Mouse (Mus musculus) erythroblast, adult 5-6 weeks (primary cell): ENCODE measurements around the gene Cacna2d4. TPM values are rescaled to one million over a fixed set of nuclear protein-coding genes. Genes with fewer than 3 reads are reported as not detected.

Source experiments
- ATAC-seq: replicated peaks from 2 replicates; pipeline ENCODE4 v1.8.0; 2016; ENCODE audit warnings: moderate number of reproducible peaks, mild to moderate bottlenecking, moderate TSS enrichment, inconsistent platforms; ENCODE audit not compliant: poor library complexity, low FRiP score, severe bottlenecking
- total RNA-seq, 2 experiments: library from RNA; stranded (forward) in 1 of 2; stranded (reverse) in 1 of 2; fragments of 150-400 nt in 1 of 2; fragments of 200-764, 138-1000 nt in 1 of 2; gene quantifications; 2 replicates each; pipeline versions ENCODE4 v1.2.3 to v1.2.4; 2015 to 2017; ENCODE audit warnings: low replicate concordance in 2 of 2

Cacna2d4 gene
- total RNA-seq, 2 experiments from 2014 or later = not detected

- ATAC-seq = no peak
Measured at GRCm38 (mm10) chr6:119218591-119218990, 17.7 kb upstream of the Cacna2d4 start.

DNA sequence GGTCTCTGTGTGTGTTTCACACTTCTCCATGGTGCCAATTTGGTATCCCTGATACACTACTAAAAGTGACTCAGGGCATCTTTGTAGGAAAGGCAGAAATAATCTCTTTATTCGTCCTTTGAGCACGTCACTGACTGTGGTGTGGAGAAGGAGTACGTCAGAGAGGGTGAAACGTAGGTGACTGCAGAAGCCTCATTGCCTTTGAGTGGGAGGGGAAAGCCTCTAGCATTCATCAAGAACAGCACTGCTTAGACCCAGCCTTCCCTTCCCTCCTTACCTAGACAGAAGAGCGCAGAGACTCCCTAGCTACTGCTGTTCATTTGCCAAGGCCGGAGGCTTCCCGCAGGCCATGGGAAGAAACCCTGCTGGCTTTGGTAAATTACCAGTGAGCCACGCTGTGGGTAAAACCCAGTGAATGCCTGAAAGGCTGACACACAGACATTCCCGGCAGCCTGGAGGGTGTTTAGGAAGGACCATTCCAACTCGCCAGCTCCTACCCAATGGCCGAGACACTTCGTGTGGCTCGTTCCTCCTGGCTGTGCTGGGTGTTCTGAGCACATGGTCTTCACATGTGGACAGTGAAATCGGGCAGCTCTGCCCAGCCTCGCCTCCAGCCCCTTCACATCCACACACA is 17.0 kb upstream of the Cacna2d4 start:
- no peak for ATAC-seq

DNA sequence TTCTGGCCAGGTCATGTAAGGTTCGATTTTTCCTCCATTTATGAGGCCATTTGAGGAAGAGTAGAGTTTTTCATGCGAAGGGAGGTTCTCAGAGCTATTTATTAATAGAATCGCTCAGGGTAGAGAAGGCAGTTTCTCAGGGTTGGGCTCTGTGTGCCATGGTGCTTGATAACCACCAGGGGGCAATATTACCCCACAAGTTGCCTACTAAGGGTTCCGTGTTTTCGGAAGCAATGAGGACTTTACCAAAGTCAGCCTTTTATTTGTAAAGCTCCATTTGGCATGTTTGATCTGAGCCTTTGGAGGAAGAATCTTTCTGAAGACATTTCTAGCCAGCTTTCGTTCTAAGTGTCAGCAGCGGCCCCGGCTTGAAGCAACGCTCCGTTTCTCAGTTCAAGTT is 16.0 kb upstream of the Cacna2d4 start:
- no peak for ATAC-seq

DNA sequence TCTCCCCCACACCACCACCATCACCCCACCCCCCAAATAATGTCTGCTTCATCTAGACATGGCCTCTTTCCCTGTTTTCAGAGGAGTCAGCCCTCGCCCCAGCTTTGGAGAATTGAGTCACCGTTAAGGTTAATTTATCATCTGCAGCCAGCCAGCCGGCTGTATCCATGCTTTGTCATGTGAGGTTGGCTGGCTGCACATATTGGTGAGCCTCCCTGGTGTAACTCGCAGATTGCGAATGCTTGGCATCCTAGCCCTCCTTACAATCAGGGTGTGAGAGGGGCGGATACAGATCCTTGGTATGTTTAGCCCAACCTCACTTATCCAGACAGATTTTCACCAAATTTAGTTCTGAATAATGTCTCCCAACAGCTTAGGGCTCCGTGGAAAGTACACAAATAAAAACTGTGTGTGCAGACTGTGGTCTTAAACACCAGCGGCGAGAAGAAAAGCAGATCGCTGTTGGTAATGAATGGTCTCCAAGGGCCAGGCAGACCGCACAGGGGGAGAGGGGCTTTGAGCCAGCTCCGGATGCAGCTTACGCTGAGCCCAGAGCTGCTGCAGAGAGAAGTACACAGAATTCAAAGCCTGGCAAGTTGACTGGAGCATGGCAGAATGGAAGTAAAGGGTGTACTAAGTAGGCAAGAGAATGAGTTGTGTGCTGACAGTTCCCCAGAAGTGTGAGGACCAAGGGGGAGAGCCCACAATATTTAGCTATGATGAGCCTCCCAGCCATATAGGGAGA is 11.7 kb upstream of the Cacna2d4 start:
- no peak for ATAC-seq

- ATAC-seq = no peak
Measured at GRCm38 (mm10) chr6:119225226-119225625, 11.1 kb upstream of the Cacna2d4 start.

GRCm38 (mm10) chr6:119225731-119226130 is 10.6 kb upstream of the Cacna2d4 start:
- no peak for ATAC-seq

DNA sequence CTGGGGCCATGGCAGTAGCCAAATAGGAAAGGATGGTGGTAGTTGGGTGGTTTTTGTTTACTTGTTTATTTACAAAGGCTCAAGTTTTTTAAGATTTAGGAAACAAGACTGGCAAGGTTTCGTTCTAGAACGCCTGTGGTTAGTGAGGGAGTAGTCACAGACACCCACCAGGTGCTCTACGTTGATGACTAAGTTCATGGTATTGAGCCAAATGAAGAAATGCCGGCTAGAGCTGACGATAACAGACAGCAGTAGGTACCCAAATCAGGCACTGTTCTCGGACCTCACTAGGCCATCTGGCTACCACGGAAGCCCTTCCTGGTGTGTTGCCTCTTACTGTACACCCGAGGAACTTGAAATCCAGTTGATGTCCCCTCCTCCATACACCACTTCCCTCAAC is 9.3 kb upstream of the Cacna2d4 start:
- no peak for ATAC-seq

DNA sequence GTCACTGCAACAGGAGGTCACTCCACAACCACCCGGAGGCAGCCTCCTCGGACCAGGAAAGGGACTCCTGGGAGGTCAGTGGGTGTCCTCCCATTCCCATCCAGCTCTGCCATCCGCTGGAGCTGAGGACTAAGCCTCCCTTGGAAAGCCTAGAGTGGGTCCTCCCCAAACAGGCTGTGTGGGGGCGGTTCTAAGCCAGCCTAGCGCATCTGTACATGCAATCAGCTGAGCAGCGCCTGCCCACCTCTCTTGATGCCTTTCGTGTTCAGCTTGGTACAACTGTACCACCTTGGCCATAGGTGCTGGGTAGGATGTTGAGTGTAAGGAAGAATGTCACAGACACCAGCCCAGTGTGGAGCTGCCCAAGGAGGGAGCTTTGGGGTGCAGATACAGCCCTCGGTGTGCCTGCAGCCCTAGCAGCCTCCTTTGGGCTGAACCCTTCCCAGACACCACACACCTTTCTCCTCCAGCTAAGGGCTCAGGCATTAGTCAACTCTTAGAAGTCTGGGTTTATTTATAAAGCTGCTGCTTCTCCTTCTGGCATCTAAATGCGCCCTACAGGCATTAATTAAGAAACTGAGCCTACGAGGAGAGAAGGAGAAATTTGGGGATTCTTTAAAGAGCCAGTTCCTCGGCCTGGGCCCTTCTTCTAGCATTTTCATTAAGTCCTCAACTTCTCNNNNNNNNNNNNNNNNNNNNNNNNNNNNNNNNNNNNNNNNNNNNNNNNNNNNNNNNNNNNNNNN is 7.3 kb upstream of the Cacna2d4 start:
- ATAC-seq = no peak

DNA sequence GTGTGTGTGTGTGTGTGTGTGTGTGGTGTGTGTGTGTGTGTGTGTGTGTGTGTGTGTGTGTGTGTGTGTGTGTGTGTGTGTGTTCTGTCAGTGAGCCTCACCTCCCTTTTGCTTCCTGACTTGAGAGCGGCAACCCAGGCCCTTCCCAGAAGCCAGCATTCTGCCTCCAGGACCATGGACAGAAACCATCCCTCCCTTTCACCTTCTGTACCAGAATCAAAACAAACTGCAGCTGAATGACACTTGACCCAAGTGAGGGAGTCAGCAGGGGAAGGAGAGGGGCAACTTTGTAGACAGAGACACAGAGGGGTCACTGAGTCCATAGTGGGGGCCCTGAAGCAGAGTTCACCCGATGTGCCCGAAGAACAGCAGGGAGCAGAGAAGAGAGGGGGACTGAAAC is 3.3 kb upstream of the Cacna2d4 start:
- ATAC-seq = no peak

- no peak for ATAC-seq
Measured at GRCm38 (mm10) chr6:119235441-119235840, 885 bp upstream of the Cacna2d4 start.

- no peak for ATAC-seq
Measured at GRCm38 (mm10) chr6:119237427-119237989, 1.2 kb downstream of the Cacna2d4 start.

- ATAC-seq = no peak
Measured at GRCm38 (mm10) chr6:119239341-119240005, 3.1 kb downstream of the Cacna2d4 start.

GRCm38 (mm10) chr6:119240256-119240655 is 3.9 kb downstream of the Cacna2d4 start:
- no peak for ATAC-seq

DNA sequence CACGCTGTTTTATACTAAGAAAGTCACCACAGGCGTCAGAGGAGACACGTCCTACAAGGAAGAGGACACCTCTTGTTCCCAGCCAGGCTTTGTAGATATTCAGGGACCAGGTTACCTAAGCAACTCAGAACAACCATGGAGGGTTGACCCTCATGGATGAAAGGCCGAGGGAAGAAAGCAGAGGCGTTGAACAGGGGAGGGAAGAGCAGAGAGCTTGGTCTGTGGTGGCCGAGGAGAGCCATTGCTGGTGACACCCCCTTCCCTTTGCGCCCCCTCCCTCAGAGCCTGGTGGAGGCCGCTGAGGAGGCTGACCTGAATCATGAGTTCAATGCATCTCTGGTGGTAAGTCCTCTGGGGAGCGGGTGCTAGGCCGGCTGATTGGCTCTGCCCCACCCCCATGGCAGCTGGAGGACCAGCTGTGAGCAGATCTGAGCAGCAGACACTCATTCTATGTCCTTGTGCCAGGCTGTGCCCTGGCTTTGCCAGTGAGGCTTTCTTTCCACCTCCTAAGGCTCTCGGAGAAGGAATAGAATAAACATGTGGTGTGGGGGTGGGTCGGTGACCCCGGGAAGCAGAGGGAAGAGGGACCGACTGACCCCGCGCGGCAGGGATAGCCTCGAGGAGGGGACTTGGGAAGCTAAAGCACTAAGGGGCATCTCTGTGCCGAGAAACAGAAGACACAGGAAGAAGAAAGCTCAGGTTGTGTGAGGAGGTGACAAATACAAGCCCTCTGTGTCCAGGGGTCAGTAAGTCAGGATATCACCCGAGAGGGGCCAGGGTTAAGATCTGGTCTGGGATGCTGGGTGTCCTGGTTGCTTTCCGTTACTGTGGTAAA is 4.8 kb downstream of the Cacna2d4 start:
- ATAC-seq = no peak

GRCm38 (mm10) chr6:119246082-119246481 is 9.8 kb downstream of the Cacna2d4 start:
- no peak for ATAC-seq

GRCm38 (mm10) chr6:119248578-119248977 is 12.3 kb downstream of the Cacna2d4 start:
- ATAC-seq = no peak

GRCm38 (mm10) chr6:119249726-119250125 is 13.4 kb downstream of the Cacna2d4 start:
- ATAC-seq = no peak

DNA sequence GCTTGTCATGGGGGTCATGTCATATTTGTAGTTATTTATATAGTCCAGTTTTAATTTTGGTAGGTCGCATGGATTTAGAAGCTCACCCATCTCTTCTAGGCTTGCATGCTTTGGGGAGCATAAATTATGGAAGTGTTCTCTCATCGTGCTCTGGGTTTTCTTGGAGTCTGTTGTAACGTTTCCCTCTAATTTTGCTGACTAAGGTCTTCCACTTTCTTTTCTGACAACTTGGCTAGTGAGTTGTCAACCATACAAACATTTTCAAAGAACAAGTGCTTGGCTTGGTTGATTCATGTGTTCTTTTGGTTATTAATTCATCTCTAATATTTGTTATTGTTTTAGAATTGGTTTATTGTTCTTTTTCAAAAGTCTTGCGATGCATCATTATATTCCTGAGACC is 15.4 kb downstream of the Cacna2d4 start:
- ATAC-seq = no peak

GRCm38 (mm10) chr6:119276713-119277112 is 40.4 kb downstream of the Cacna2d4 start:
- ATAC-seq = no peak
